Mouse (Mus musculus): ENCODE data around the gene Apod. TPM values are rescaled to one million over a fixed set of nuclear protein-coding genes. Genes with fewer than 3 reads are reported as not detected.

Gene Apod
- total RNA-seq, 2 experiments from 2014 or later, result 34.3 to 42.6 TPM

- TF ChIP-seq CTCF (IDR thresholded peaks at IDR 0.05), result no peak
- intact Hi-C loops (cut with DNase I), result no loop called here
These were observed 17.5 kb downstream of the Apod start for GRCm38 (mm10) chr16:31297113-31297512.

GRCm38 (mm10) chr16:31293761-31294160 is 20.8 kb downstream of the Apod start:
- intact Hi-C loops (cut with DNase I), result no loop called here

More at GRCm38 (mm10) chr16:31297113-31297512, 17.5 kb downstream of the Apod start:
- Histone ChIP-seq H3K27ac (no peak overlapping the region), H3K4me3 (no peak overlapping the region)
- no peak for DNase-seq

GRCm38 (mm10) chr16:31290751-31291365 is 23.8 kb downstream of the Apod start:
- peak overlapping the region; percentile 62 for H3K4me3 ChIP-seq
- peak; percentile 56 for DNase-seq
- no peak for TF ChIP-seq CTCF (IDR thresholded peaks at IDR 0.05)
- intact Hi-C loops (cut with DNase I), result loop anchor here (1.0 kb wide), 1 partner anchor 15 kb away; no protein-coding TSS in a partner anchor
- H3K27ac ChIP-seq, result peak overlapping the region; percentile 96

More at GRCm38 (mm10) chr16:31293761-31294160, 20.8 kb downstream of the Apod start:
- Histone ChIP-seq H3K4me3 (no peak overlapping the region), H3K27ac (no peak overlapping the region)
- no peak for DNase-seq
- no peak for TF ChIP-seq CTCF (IDR thresholded peaks at IDR 0.05)

GRCm38 (mm10) chr16:31290281-31290680 is 24.3 kb downstream of the Apod start:
- H3K27ac ChIP-seq, result peak overlapping the region; percentile 96
- intact Hi-C loops (cut with DNase I), result loop anchor here (1.0 kb wide), 1 partner anchor 14 kb away; no protein-coding TSS in a partner anchor
- H3K4me3 ChIP-seq, result peak overlapping the region; percentile 62
- no peak for TF ChIP-seq CTCF (IDR thresholded peaks at IDR 0.05)
- DNase-seq, result peak; percentile 93

GRCm38 (mm10) chr16:31287712-31288111 is 26.9 kb downstream of the Apod start:
- DNase-seq, result no peak

GRCm38 (mm10) chr16:31286801-31287488 is 27.7 kb downstream of the Apod start:
- DNase-seq, result no peak
- H3K27ac ChIP-seq, result peak overlapping the region; percentile 21; the same call in 1 of the 2 replicates
- no peak for TF ChIP-seq CTCF (IDR thresholded peaks at IDR 0.05)
- intact Hi-C loops (cut with DNase I), result no loop called here
- no peak overlapping the region for H3K4me3 ChIP-seq

More at GRCm38 (mm10) chr16:31287712-31288111, 26.9 kb downstream of the Apod start:
- no peak overlapping the region for H3K4me3 ChIP-seq
- peak overlapping the region; percentile 57 for H3K27ac ChIP-seq
- intact Hi-C loops (cut with DNase I), result no loop called here
- no peak for TF ChIP-seq CTCF (IDR thresholded peaks at IDR 0.05)

GRCm38 (mm10) chr16:31281981-31282380 is 32.6 kb downstream of the Apod start:
- Histone ChIP-seq H3K4me3 (no peak overlapping the region), H3K27ac (0 out of 2 replicates have a peak overlapping the region, but pooled peaks have one; percentile 1)
- no peak for TF ChIP-seq CTCF (IDR thresholded peaks at IDR 0.05)
- peak; percentile 73 for DNase-seq
- intact Hi-C loops (cut with DNase I), result no loop called here

GRCm38 (mm10) chr16:31280176-31280575 is 34.4 kb downstream of the Apod start:
- intact Hi-C loops (cut with DNase I), result no loop called here
- TF ChIP-seq CTCF (IDR thresholded peaks at IDR 0.05), result no peak
- no peak for DNase-seq
- H3K27ac ChIP-seq, result 0 out of 2 replicates have a peak overlapping the region, but pooled peaks have one; percentile 20
- no peak overlapping the region for H3K4me3 ChIP-seq

GRCm38 (mm10) chr16:31278581-31278980 is 36.0 kb downstream of the Apod start:
- DNase-seq, result peak; percentile 31
- Histone ChIP-seq H3K27ac (peak overlapping the region; percentile 98), H3K4me3 (no peak overlapping the region)
- intact Hi-C loops (cut with DNase I), result loop anchor here (5.0 kb wide), 1 partner anchor 49 kb away; no protein-coding TSS in a partner anchor
- TF ChIP-seq CTCF (IDR thresholded peaks at IDR 0.05), result no peak

- no peak for TF ChIP-seq CTCF (IDR thresholded peaks at IDR 0.05)
- peak; percentile 53 for DNase-seq
- intact Hi-C loops (cut with DNase I), result loop anchor here (5.0 kb wide), 1 partner anchor 49 kb away; no protein-coding TSS in a partner anchor
These were observed 36.5 kb downstream of the Apod start for GRCm38 (mm10) chr16:31278081-31278480.

GRCm38 (mm10) chr16:31276962-31277361 is 37.6 kb downstream of the Apod start:
- H3K27ac ChIP-seq, result peak overlapping the region; percentile 98
- DNase-seq, result peak; percentile 60
- intact Hi-C loops (cut with DNase I), result loop anchor here (1.0 to 5.0 kb wide), 2 partner anchors 13 to 50 kb away; no protein-coding TSS in a partner anchor
- TF ChIP-seq CTCF (IDR thresholded peaks at IDR 0.05), result no peak
- H3K4me3 ChIP-seq, result peak overlapping the region; percentile 38

More at GRCm38 (mm10) chr16:31278081-31278480, 36.5 kb downstream of the Apod start:
- Histone ChIP-seq H3K27ac (peak overlapping the region; percentile 98), H3K4me3 (no peak overlapping the region)

GRCm38 (mm10) chr16:31276539-31276938 is 38.1 kb downstream of the Apod start:
- intact Hi-C loops (cut with DNase I), result loop anchor here (1.0 to 5.0 kb wide), 2 partner anchors 14 to 51 kb away; no protein-coding TSS in a partner anchor
- H3K4me3 ChIP-seq, result peak overlapping the region; percentile 38
- DNase-seq, result peak; percentile 87
- TF ChIP-seq CTCF (IDR thresholded peaks at IDR 0.05), result no peak
- H3K27ac ChIP-seq, result peak overlapping the region; percentile 98

Data from gastrocnemius, adult 2 months (tissue).